In the genomic region with DNA sequence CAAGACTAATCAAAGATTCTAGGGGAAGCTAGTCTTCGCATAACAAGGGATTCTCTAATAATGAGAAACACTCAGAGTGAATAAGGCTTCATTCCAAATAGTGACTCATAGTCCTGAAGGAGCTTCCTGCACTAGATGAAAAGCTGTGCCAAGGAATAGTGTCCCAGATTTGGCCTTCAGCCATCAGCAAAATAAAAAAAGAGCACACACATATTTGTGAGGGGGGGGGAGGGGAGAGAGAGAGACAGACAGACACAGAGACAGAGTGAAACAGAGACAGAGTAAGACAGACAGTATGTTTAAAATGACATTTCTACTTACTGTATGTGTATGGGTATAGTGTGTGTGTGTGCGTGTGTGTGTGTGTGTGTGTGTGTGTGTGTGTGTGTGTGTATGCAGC, we compare ENCODE assay signal across 8 mouse cellular contexts.
DNase-seq lines count a peak whose midpoint lies in the region; ATAC-seq lines count a peak whose summit lies in the region.

No protein-coding gene starts in this region.

- no peak overlapping the region for H3K4me3 ChIP-seq in lung, embryonic 15.5 days

- ATAC-seq in cerebellum, adult (ENCODE audit: insufficient number of reproducible peaks, low FRiP score, low TSS enrichment) = peak; percentile 39; the same call in 1 of the 2 replicates
- ATAC-seq in lung, embryonic 15.5 days (ENCODE audit: borderline replicate concordance, extremely low read depth, low FRiP score, low TSS enrichment) = peak; percentile 75; the same call in 1 of the 2 replicates

- H3K27me3 ChIP-seq in lung, embryonic 15.5 days = no peaks in the 10 kb centered on the region

- no peak overlapping the region for H3K4me2 ChIP-seq in lung, embryonic 15.5 days

- H3K4me1 ChIP-seq in lung, embryonic 15.5 days = peaks cover 22% of the 10 kb centered on the region; the same call in 1 of the 2 replicates

- H3K9ac ChIP-seq in lung, embryonic 15.5 days = no peak overlapping the region

- DNase-seq in cerebellum, postnatal 4 days (ENCODE audit: low spot score in 2 of 2) = no peak
- DNase-seq in layer of hippocampus, adult 9-11 months = peak; percentile 40
- no peak for DNase-seq in layer of hippocampus, adult 8-10 months (ENCODE audit: low spot score in 2 of 2)
- DNase-seq in cerebellum, adult 8-10 months = peak; percentile 33
- DNase-seq in natural killer cell, adult 2 months (ENCODE audit: low spot score in 2 of 2) = no peak
- DNase-seq in thymus, postnatal 25 days = no peak

- WGBS in lung, embryonic 15.5 days = 53% methylated on average over 2 of the region's 2 CpGs

- H3K27ac ChIP-seq in lung, embryonic 15.5 days = no peak overlapping the region

- H3K9me3 ChIP-seq in lung, embryonic 15.5 days = no peaks in the 10 kb centered on the region

- H3K36me3 ChIP-seq in lung, embryonic 15.5 days = no peaks in the 10 kb centered on the region

Comparison
In these comparisons a context has a peak if more than half of its experiments do, and no peak if none do; other contexts are left out.
1. DNase-seq: peak in layer of hippocampus, adult 9-11 months (single experiment) and cerebellum, adult 8-10 months (single experiment); none in cerebellum, postnatal 4 days (0 of 2), layer of hippocampus, adult 8-10 months (0 of 2), natural killer cell, adult 2 months (0 of 2) and thymus, postnatal 25 days (single experiment).